Mouse (Mus musculus) mouse trophoblast stem cell (cell line): ENCODE results near the gene Rnaseh2c.

Experiments
- in situ Hi-C, 2 experiments: fragments of 300-500 bp; cut with MseI, MboI; formaldehyde crosslinking; loops; 2 replicates in 1 of 2; 3 replicates in 1 of 2; pipeline ENCODE4 v1.15.1; 2025

Rnaseh2c gene

GRCm38 (mm10) chr19:5572331-5573125 lies 29.1 kb upstream of the Rnaseh2c start:
- in situ Hi-C loops = no loop called here

GRCm38 (mm10) chr19:5575336-5575735 lies 26.3 kb upstream of the Rnaseh2c start:
- in situ Hi-C loops = no loop called here

- in situ Hi-C loops = no loop called here
Measured at GRCm38 (mm10) chr19:5579971-5580370, 21.7 kb upstream of the Rnaseh2c start.

GRCm38 (mm10) chr19:5580776-5581175 lies 20.9 kb upstream of the Rnaseh2c start:
- in situ Hi-C loops = no loop called here

GRCm38 (mm10) chr19:5581995-5582394 lies 19.7 kb upstream of the Rnaseh2c start:
- in situ Hi-C loops = no loop called here

- in situ Hi-C loops = no loop called here
Measured at GRCm38 (mm10) chr19:5589159-5589558, 12.5 kb upstream of the Rnaseh2c start.

- in situ Hi-C loops = no loop called here
Measured at GRCm38 (mm10) chr19:5591888-5592287, 9.8 kb upstream of the Rnaseh2c start.

- in situ Hi-C loops = no loop called here
Measured at GRCm38 (mm10) chr19:5599224-5599623, 2.4 kb upstream of the Rnaseh2c start.

GRCm38 (mm10) chr19:5603664-5604063 lies 2.0 kb downstream of the Rnaseh2c start:
- in situ Hi-C loops = no loop called here

- in situ Hi-C loops = no loop called here
Measured at GRCm38 (mm10) chr19:5605126-5605525, 3.5 kb downstream of the Rnaseh2c start.

GRCm38 (mm10) chr19:5606196-5606595 lies 4.5 kb downstream of the Rnaseh2c start:
- in situ Hi-C loops = no loop called here

GRCm38 (mm10) chr19:5607705-5608410 lies 6.2 kb downstream of the Rnaseh2c start:
- in situ Hi-C loops = no loop called here

- in situ Hi-C loops = no loop called here
Measured at GRCm38 (mm10) chr19:5608707-5609106, 7.0 kb downstream of the Rnaseh2c start.

GRCm38 (mm10) chr19:5609171-5609546 lies 7.5 kb downstream of the Rnaseh2c start:
- in situ Hi-C loops = no loop called here

- in situ Hi-C loops = no loop called here
Measured at GRCm38 (mm10) chr19:5609547-5610404, 8.1 kb downstream of the Rnaseh2c start, which contains the start of gene Kat5. Gene Kat5, minus strand, starts transcription at chr19:5610237.

GRCm38 (mm10) chr19:5611973-5612372 lies 10.3 kb downstream of the Rnaseh2c start:
- in situ Hi-C loops = no loop called here

GRCm38 (mm10) chr19:5612762-5613411 lies 11.2 kb downstream of the Rnaseh2c start:
- in situ Hi-C loops = no loop called here

GRCm38 (mm10) chr19:5614953-5615352 lies 13.3 kb downstream of the Rnaseh2c start:
- in situ Hi-C loops = no loop called here

GRCm38 (mm10) chr19:5620007-5620406 lies 18.3 kb downstream of the Rnaseh2c start:
- in situ Hi-C loops = no loop called here

GRCm38 (mm10) chr19:5621884-5622283 lies 20.2 kb downstream of the Rnaseh2c start:
- in situ Hi-C loops = no loop called here

GRCm38 (mm10) chr19:5625311-5625710 lies 23.6 kb downstream of the Rnaseh2c start:
- in situ Hi-C loops = no loop called here

GRCm38 (mm10) chr19:5629907-5630306 lies 28.2 kb downstream of the Rnaseh2c start:
- in situ Hi-C loops = no loop called here
